Mouse (Mus musculus): Measurements from ENCODE around the gene Snx13. TPM values are rescaled to one million over a fixed set of nuclear protein-coding genes. Genes with fewer than 3 reads are reported as not detected.

Gene Snx13
- polyA plus RNA-seq, 1 experiment from 2014 or later, result 17.5 TPM

DNA sequence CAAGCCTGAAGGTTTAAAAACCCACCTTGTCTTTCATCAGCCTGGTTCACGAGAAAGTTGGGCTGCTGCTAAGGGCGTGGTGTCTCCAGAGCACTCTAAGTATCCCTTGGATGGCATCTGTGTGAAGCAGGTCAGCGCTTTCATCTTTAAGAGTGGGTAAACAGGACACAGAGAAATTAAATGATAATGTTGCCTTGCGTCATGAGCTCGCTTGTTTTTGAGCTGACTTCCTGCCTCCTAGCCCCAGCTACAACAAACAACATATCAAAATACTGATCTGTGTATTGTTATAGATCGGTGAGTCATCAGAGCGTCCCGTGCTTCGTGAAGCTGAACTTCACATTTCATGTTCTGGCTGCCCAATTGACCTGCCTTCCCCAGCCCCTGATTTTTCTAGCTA, 25.7 kb upstream of the Snx13 start:
- no peak for DNase-seq (ENCODE audit: low spot score)
- WGBS, result 85% methylated on average over 9 of the region's 9 CpGs
- no peaks in the 10 kb centered on the region for H3K27me3 ChIP-seq (ENCODE audit: low read depth, poor library complexity, severe bottlenecking)
- no peaks in the 10 kb centered on the region for H3K4me1 ChIP-seq
- H3K27ac ChIP-seq, result no peak overlapping the region
- no peaks in the 10 kb centered on the region for H3K36me3 ChIP-seq
- H3K4me3 ChIP-seq, result no peak overlapping the region
- H3K9me3 ChIP-seq (replicated peaks), result no peaks in the 10 kb centered on the region

DNA sequence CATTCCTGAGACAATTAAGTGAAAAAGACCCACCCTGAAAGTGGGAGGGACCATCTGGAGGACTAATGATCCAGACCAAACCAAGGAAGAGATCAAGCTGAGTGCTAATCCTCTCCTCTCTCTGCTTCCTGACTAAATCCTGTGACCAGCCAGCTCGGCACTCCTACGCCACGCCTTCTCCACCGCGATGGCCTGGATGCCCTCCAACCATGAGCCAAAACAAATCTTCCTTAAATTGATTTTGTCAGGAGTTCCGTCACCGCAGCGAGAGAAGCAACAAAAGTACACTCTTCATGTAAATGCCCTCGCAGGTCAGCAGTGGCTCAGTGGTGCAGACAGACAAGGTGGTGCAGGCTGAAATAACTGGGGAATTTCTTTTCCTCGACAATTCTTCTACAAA, 24.9 kb upstream of the Snx13 start:
- Histone ChIP-seq H3K9me3 (replicated peaks) (no peaks in the 10 kb centered on the region), H3K27ac (no peak overlapping the region), H3K36me3 (no peaks in the 10 kb centered on the region), H3K4me3 (no peak overlapping the region), H3K4me1 (no peaks in the 10 kb centered on the region), H3K27me3 (ENCODE audit: low read depth, poor library complexity, severe bottlenecking) (no peaks in the 10 kb centered on the region)
- no peak for DNase-seq (ENCODE audit: low spot score)
- 59% methylated on average over 10 of the region's 10 CpGs for WGBS

DNA sequence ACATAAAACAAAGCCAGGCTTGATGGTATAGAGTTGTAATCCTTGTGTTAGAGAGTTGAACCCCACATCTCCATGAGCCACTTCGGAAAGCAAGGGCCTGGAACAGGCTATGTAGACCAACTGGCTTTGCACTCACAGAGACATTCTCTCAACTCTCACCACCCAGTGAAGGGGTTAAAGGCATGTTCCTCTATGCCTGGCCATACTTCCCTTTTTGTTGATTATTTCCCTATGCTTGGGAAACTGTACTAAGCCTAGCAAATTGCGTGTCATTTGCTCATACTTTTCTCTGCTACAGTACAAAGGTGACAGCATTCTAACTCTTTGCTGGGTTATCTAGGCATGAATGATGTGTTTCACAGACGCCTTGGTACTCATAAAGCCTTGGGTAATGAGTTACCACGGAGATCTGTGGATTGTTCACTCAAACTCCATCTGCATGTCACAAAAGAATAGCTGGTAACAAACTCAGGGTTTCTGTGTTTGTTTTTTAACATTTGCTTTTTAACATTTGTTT, 21.0 kb upstream of the Snx13 start:
- 75% methylated on average over 4 of the region's 4 CpGs for WGBS
- no peak overlapping the region for H3K4me3 ChIP-seq
- no peaks in the 10 kb centered on the region for H3K9me3 ChIP-seq (replicated peaks)
- H3K36me3 ChIP-seq, result no peaks in the 10 kb centered on the region
- no peaks in the 10 kb centered on the region for H3K27me3 ChIP-seq (ENCODE audit: low read depth, poor library complexity, severe bottlenecking)
- H3K27ac ChIP-seq, result no peak overlapping the region
- H3K4me1 ChIP-seq, result no peaks in the 10 kb centered on the region
- DNase-seq (ENCODE audit: low spot score), result no peak

DNA sequence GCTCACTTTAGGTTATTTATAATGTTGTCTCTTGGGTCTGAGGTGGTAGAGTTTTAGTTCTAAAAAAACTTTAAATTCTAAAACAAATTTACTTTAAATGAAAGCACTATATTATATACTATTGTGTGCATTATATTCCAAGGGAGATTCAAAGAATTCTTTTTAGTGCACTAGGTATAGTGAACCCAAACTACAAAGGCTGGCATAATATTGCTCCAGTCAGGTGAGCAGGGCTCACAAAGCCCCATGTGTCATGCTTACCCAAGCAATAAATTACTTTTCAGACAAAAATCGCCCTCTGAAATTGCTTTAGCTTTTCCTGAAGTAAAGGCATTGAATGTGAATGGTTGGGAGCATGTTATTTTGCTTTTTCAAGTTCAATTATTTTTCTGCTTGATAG, 19.5 kb upstream of the Snx13 start:
- WGBS, result 77% methylated on average over 1 of the region's 1 CpGs

DNA sequence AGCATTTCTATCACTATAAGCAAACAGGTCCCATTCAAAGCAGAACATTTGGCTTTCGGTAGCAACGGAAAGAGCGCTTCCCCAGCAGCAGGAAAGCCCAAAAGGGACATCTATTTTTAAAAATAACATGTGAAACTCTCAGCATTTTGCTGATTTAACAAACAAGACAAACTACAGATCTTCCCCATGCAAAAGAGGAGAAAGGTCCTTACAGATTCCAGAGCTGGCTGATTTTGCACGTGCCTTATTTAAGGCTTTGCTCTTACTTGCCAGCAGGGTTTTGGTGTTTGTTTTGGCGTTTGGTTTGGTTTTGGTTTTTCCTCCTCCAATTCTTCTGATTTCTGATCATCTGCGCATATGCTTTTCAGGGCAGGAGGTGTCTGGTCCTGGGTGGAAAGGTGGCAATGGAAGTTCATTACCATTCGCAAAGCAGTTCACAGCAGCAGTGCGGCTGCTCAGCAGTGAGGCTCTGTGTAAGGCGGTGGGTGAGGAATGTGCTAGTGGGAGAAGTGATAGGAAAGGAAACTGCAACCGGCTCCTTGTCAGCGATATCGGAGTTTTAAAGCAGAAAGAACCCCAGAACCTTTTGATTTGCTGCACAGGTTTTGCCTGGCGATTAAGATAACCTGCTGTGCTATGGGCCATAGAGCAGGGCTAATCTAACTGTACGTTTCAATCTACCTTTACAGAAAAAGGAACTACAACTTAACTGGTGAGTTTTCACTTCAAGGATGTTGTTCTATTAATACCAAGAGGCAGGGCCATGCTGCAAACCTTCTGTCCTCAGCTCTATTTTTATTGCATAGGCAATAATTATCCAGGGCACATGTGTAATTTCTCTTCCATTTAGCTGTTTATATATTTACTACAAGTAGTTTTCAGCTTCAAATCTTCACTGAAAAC, 8.1 kb upstream of the Snx13 start:
- Histone ChIP-seq H3K27ac (no peak overlapping the region), H3K36me3 (no peaks in the 10 kb centered on the region), H3K4me1 (0 out of 2 replicates have a peak, but pooled peaks cover 3% of the 10 kb centered on the region), H3K9me3 (replicated peaks) (no peaks in the 10 kb centered on the region), H3K27me3 (ENCODE audit: low read depth, poor library complexity, severe bottlenecking) (no peaks in the 10 kb centered on the region), H3K4me3 (peak overlapping the region; percentile 17; the same call in 1 of the 2 replicates)
- DNase-seq (ENCODE audit: low spot score), result no peak
- 26% methylated on average over 14 of the region's 14 CpGs for WGBS

More for the DNA sequence above, 19.5 kb upstream of the Snx13 start:
- Histone ChIP-seq H3K27ac (no peak overlapping the region), H3K4me1 (no peaks in the 10 kb centered on the region), H3K27me3 (ENCODE audit: low read depth, poor library complexity, severe bottlenecking) (no peaks in the 10 kb centered on the region), H3K4me3 (no peak overlapping the region), H3K36me3 (no peaks in the 10 kb centered on the region), H3K9me3 (replicated peaks) (no peaks in the 10 kb centered on the region)
- DNase-seq (ENCODE audit: low spot score), result no peak

DNA sequence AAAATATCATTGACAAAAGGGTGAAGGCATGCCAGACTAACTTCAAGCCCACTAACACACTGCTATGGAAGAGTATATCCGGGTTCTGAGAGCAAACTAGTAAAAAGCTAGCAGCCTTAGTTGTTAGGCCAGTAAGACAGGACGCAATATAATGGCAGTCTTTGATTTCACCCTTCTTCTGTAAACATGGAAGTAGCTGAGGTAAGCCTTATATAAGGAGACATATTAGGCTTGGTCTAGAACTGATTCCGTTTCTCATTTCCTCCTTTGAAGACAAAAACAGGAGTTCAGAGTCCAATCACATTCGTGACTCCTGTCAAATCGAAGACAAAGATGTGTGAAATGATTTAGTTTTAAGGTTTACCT, 7.4 kb upstream of the Snx13 start:
- 82% methylated on average over 5 of the region's 5 CpGs for WGBS
- no peak for DNase-seq (ENCODE audit: low spot score)
- Histone ChIP-seq H3K4me1 (0 out of 2 replicates have a peak, but pooled peaks cover 3% of the 10 kb centered on the region), H3K27me3 (ENCODE audit: low read depth, poor library complexity, severe bottlenecking) (no peaks in the 10 kb centered on the region), H3K9me3 (replicated peaks) (no peaks in the 10 kb centered on the region), H3K4me3 (no peak overlapping the region), H3K36me3 (no peaks in the 10 kb centered on the region), H3K27ac (no peak overlapping the region)

DNA sequence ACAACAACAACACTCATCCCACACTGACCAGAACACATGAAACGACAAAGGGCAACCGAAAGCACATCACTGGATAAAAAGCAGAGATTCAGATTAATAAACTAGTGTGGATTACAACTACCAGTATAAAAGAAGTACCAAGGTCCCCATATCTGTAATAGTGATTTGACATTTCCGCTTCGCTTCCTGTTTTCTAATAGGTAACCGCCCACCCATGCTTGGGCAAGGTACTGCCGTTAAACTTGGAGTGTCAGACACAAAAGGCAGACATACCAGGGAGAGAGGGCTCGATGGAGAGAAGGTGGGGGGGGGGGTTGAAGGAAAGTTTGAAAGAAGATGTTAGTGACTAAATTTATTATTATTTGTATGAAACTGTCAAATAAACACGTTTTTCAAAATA, 5.0 kb upstream of the Snx13 start:
- H3K27me3 ChIP-seq (ENCODE audit: low read depth, poor library complexity, severe bottlenecking), result no peaks in the 10 kb centered on the region
- no peak for DNase-seq (ENCODE audit: low spot score)
- no peaks in the 10 kb centered on the region for H3K9me3 ChIP-seq (replicated peaks)
- H3K27ac ChIP-seq, result no peak overlapping the region
- no peaks in the 10 kb centered on the region for H3K36me3 ChIP-seq
- H3K4me1 ChIP-seq, result 0 out of 2 replicates have a peak, but pooled peaks cover 3% of the 10 kb centered on the region
- H3K4me3 ChIP-seq, result no peak overlapping the region
- WGBS, result 83% methylated on average over 8 of the region's 8 CpGs

DNA sequence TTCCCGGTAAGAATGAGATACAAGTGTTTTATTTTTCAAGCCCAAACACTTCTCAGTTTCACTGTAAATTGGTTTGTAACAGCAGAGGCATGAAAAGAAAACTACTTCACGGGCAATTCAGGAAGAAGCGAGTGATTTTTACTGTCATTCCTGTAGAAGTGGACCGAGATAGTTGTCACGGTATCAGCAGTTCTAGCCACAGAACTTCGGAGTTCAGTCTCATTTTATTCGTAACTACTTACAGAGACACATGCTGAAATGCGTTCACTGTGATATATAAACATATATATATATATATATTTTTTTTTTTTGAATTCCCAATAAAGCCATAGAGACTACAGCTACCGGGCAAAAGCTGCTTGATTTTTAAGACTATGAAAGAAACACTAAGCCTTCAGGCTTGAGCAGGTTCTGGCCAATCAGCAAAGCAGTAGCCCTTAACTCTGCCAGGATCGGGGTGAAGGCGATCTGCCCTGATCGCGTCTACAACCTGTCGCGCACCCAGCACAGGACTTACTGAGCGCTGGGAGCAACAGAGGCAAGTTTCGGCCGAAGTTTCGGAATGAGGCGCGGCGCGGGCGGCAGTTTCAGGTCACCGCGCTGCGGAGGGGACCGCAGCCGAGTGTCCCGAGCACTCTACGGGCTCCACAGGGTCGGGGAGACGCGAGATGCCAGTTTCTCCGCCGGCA, 532 bp upstream of the Snx13 start:
- Histone ChIP-seq H3K27me3 (ENCODE audit: low read depth, poor library complexity, severe bottlenecking) (no peaks in the 10 kb centered on the region), H3K4me1 (peaks cover 9% of the 10 kb centered on the region), H3K9me3 (replicated peaks) (no peaks in the 10 kb centered on the region), H3K4me3 (peak overlapping the region; percentile 92), H3K36me3 (no peaks in the 10 kb centered on the region), H3K27ac (peak overlapping the region; percentile 96)
- 2% methylated on average over 36 of the region's 36 CpGs for WGBS
- DNase-seq (ENCODE audit: low spot score), result no peak

DNA sequence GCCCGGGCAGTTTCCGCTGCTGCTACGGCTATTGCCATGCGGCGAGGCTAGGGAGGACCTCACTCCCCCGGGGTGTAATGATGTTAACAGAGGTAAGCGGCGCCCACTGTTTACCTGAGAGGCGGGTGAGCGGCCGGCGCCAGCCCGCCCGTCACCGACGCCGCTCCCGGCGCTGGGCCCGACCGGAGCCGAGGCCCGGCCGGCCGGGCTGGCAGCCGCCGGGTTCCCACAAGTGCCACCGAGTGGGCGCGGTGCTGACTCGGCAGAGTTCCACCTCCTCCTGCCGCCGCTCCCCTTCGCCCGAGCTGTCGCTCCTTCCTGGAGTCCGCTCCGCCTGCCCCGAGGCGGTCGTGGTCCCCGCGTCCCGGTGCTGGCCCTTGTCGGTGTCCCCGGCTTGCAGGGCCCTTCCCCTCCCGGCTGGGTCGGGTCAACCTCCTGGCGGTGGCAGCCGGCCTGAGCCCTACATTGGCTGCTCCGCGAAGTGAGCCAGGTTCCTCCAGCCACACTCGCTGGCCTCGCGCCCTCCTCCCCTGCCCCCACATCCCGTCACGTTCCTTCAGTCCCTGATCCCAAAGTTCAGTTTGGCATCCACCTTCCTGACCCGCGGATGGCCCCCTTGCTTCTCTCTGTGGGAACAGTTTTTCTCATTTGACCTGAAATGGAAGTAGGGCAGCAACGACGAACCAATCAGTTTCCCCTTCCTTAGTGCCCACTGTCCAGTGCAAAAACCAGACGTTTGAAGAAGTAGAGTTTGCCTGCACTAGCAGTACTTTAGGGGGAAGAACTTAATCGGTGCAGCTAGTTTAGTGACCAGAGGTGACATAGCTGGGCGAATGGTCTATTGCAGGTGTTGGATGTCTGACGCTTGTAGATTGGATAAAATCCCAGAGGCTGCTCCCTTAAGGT, 587 bp downstream of the Snx13 start:
- under 1% methylated on average over 65 of the region's 65 CpGs for WGBS
- DNase-seq (ENCODE audit: low spot score), result peak; percentile 76

DNA sequence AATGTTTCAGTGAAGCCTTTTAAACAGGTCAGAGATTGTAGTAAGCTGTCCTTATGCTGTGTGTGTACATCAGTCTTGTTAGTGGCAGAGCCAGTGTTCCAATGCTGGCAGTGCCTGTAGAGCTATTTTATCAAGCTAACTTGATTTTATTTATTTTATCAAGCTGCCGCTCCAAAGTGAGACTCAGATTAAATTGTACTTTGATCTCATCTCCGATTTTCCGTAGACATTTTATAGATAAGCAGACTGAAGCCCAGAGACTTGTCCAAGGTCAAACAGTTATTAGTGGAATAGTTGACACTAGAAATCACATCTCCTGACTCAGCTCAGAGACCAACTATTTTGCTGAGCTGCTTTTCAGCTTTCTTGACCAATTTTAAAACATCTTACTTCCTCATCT, 1.9 kb downstream of the Snx13 start:
- no peaks in the 10 kb centered on the region for H3K36me3 ChIP-seq
- peaks cover 9% of the 10 kb centered on the region for H3K4me1 ChIP-seq
- H3K4me3 ChIP-seq, result no peak overlapping the region
- H3K27ac ChIP-seq, result no peak overlapping the region
- no peak for DNase-seq (ENCODE audit: low spot score)
- no peaks in the 10 kb centered on the region for H3K27me3 ChIP-seq (ENCODE audit: low read depth, poor library complexity, severe bottlenecking)
- WGBS, result 91% methylated on average over 3 of the region's 3 CpGs
- no peaks in the 10 kb centered on the region for H3K9me3 ChIP-seq (replicated peaks)

More for the DNA sequence above, 587 bp downstream of the Snx13 start:
- H3K36me3 ChIP-seq, result no peaks in the 10 kb centered on the region
- no peaks in the 10 kb centered on the region for H3K27me3 ChIP-seq (ENCODE audit: low read depth, poor library complexity, severe bottlenecking)
- peaks cover 9% of the 10 kb centered on the region for H3K4me1 ChIP-seq
- peak overlapping the region; percentile 92 for H3K4me3 ChIP-seq
- peak overlapping the region; percentile 96 for H3K27ac ChIP-seq
- H3K9me3 ChIP-seq (replicated peaks), result no peaks in the 10 kb centered on the region

DNA sequence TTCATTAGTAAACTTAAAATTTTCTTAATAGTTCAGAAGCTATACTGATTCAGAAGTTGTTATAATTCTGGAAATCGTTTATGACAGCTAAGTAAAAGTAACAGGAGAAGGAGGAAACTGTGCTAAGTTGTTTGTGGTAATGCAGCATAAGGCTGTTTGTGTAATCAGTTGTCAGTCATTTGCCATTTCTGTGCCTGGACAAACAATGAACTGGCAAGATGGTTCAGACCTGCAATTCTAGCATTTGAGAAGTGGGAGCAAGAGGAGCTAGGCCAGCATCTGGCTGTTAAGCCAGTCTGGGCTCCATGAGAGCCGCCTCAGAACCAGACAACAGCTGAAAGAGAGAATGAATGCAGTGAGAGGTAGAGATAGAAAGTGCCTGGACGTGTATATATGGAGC, 3.5 kb downstream of the Snx13 start:
- 83% methylated on average over 3 of the region's 3 CpGs for WGBS
- no peaks in the 10 kb centered on the region for H3K27me3 ChIP-seq (ENCODE audit: low read depth, poor library complexity, severe bottlenecking)
- H3K27ac ChIP-seq, result no peak overlapping the region
- no peak for DNase-seq (ENCODE audit: low spot score)
- no peaks in the 10 kb centered on the region for H3K9me3 ChIP-seq (replicated peaks)
- no peaks in the 10 kb centered on the region for H3K36me3 ChIP-seq
- no peak overlapping the region for H3K4me3 ChIP-seq
- peaks cover 9% of the 10 kb centered on the region for H3K4me1 ChIP-seq

DNA sequence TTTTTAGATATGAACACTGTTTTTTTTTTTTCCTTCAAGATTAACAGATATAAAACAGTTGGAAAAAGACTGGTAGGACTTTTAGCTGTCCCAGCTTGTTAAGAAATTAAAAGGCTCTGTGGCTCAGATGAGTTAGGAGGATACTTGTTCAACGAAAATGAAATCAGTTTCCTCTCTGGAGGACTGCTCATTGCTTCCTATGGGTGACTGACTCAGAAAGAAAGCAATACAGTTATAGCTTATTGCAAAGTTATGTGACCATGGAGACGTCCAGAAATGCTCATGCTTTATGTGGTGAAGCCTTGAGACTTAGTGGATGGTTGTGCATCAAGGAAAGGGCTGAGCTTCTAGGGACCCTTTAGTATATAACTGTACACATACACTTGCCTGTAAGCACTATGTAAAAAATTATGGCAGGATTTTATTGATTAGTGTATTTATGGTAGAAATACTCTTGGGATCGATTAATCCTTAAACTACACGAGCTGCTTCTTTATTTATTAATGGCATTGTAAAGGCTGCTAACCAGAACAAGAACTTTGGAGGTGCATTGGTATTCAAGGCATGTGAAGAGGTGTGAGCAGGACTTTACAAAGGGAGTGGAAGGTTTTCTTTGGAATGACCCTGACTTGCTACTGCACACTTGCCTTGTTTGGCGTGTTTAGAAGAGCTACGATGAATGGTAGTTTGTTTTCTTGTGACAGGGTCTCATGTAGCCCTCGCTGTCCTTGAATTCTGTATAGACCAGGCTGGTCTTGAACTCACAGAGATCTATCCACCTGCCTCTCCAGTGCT, 4.2 kb downstream of the Snx13 start:
- 83% methylated on average over 7 of the region's 7 CpGs for WGBS
- no peak overlapping the region for H3K4me3 ChIP-seq
- no peaks in the 10 kb centered on the region for H3K9me3 ChIP-seq (replicated peaks)
- H3K27ac ChIP-seq, result no peak overlapping the region
- no peak for DNase-seq (ENCODE audit: low spot score)
- H3K36me3 ChIP-seq, result no peaks in the 10 kb centered on the region
- H3K27me3 ChIP-seq (ENCODE audit: low read depth, poor library complexity, severe bottlenecking), result no peaks in the 10 kb centered on the region
- H3K4me1 ChIP-seq, result peaks cover 9% of the 10 kb centered on the region

Data from limb, embryonic 10.5 days (tissue).